Mouse (Mus musculus) intestine, embryonic 14.5 days (tissue): ENCODE data around the gene Fgf23. TPM values are rescaled to one million over a fixed set of nuclear protein-coding genes. Genes with fewer than 3 reads are reported as not detected.

Experiments
- ATAC-seq: fragments of 200-750 bp; cut with Nextera tagmentation; replicated peaks from 2 replicates; pipeline ENCODE4 v1.8.0; 2017; ENCODE audit warnings: low read depth, moderate number of reproducible peaks, moderate TSS enrichment, moderate library complexity; ENCODE audit not compliant: low FRiP score, low TSS enrichment
- DNase-seq: peaks from one replicate; pipeline ENCODE4 v3.0.0-alpha.2; 2018; ENCODE audit warnings: low spot score
- H3K27ac ChIP-seq: fragments of 300-500 bp; sonication (generic); 2 replicates; pipeline ENCODE4 v1.5.1; 2014; ENCODE audit warnings: low read depth, mild to moderate bottlenecking, control low read depth
- H3K27me3 ChIP-seq: fragments of 300-500 bp; sonication (generic); replicated peaks from 2 replicates; pipeline ENCODE4 v1.6.1; 2014; ENCODE audit warnings: low read length, control low read depth; ENCODE audit not compliant: control insufficient read depth, insufficient read depth
- H3K36me3 ChIP-seq: fragments of 300-500 bp; sonication (generic); 2 replicates; pipeline ENCODE4 v1.6.1; 2014; ENCODE audit warnings: low read length, control low read depth; ENCODE audit not compliant: control insufficient read depth, insufficient read depth
- H3K4me1 ChIP-seq: fragments of 300-500 bp; sonication (generic); replicated peaks from 2 replicates; pipeline ENCODE4 v1.6.1; 2014; ENCODE audit warnings: low read length, control low read depth, mixed read lengths; ENCODE audit not compliant: control insufficient read depth, insufficient read depth
- H3K4me2 ChIP-seq: fragments of 300-500 bp; sonication (generic); 2 replicates; pipeline ENCODE4 v1.6.1; 2014; ENCODE audit warnings: low read length
- H3K4me3 ChIP-seq: fragments of 300-500 bp; sonication (generic); 2 replicates; pipeline ENCODE4 v1.5.1; 2014; ENCODE audit warnings: low read depth, low read length, control low read depth, mixed read lengths
- H3K9ac ChIP-seq: fragments of 300-500 bp; sonication (generic); 2 replicates; pipeline ENCODE4 v1.6.1; 2014; ENCODE audit warnings: mild to moderate bottlenecking, low read length
- H3K9me3 ChIP-seq: fragments of 300-500 bp; sonication (generic); 2 replicates; pipeline ENCODE4 v1.6.1; 2016; ENCODE audit warnings: low read length, control low read depth; ENCODE audit not compliant: control insufficient read depth
- WGBS: fragments of 180-500 bp; shearing (Covaris S2); extraction: QIAGEN DNeasy Blood & Tissue Kit; methylation state at CpG from one replicate; pipeline ENCODE4 v1.1.7; 2014; 5-methylcytosine and 5-hydroxymethylcytosine counted together
- polyA plus RNA-seq: library from polyadenylated mRNA; unstranded; fragments of >200 nt; fragmentation: Nextera tagmentation; extraction: Ambion mirVana; gene quantifications from 2 replicates; pipeline ENCODE4 v1.2.1, GENCODE M21; 2014

Fgf23 gene
- polyA plus RNA-seq, 1 experiment from 2014 or later, result not detected

DNA sequence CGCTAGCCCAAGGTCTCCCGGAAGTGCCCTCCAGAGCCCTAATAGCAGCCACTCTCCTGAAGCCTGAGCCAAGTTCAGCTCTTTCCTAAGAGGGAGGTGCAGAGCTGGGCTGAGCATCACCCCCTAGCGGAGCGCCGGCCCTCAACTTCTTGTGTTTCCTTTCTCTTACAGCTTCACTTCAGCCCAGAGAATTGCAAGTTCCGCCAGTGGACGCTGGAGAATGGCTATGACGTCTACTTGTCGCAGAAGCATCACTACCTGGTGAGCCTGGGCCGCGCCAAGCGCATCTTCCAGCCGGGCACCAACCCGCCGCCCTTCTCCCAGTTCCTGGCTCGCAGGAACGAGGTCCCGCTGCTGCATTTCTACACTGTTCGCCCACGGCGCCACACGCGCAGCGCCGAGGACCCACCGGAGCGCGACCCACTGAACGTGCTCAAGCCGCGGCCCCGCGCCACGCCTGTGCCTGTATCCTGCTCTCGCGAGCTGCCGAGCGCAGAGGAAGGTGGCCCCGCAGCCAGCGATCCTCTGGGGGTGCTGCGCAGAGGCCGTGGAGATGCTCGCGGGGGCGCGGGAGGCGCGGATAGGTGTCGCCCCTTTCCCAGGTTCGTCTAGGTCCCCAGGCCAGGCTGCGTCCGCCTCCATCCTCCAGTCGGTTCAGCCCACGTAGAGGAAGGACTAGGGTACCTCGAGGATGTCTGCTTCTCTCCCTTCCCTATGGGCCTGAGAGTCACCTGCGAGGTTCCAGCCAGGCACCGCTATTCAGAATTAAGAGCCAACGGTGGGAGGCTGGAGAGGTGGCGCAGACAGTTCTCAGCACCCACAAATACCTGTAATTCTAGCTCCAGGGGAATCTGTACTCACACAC is 7.4 kb downstream of the Fgf23 start:
- ATAC-seq, result peak; percentile 76
- 3% methylated on average over 59 of the region's 59 CpGs for WGBS

DNA sequence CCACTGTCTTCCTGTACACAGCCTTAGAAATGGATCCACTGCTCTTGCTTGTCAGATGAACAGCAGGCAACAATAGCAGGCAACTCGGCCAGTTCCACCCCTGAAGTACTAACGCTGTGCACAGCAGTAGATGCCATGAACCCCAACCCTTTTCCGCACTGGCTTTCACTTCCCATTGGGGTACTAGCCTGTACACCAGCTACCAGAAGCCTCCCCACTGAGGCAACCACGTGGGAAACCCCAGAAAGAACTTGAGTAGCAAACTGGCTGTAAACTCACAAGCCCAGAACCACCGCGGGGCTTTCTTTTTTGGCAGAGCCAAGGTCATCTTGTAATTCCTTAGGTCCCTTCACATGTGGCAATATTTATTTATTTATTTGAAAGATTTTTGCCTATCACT is 9.1 kb downstream of the Fgf23 start:
- H3K27me3 ChIP-seq, result peaks cover 34% of the 10 kb centered on the region
- H3K27ac ChIP-seq, result no peak overlapping the region
- H3K9ac ChIP-seq, result no peak overlapping the region
- no peak overlapping the region for H3K4me3 ChIP-seq
- no peaks in the 10 kb centered on the region for H3K36me3 ChIP-seq
- no peaks in the 10 kb centered on the region for H3K9me3 ChIP-seq
- WGBS, result 75% methylated on average over 6 of the region's 6 CpGs
- H3K4me1 ChIP-seq, result no peaks in the 10 kb centered on the region
- ATAC-seq (no peak), DNase-seq (no peak)
- no peak overlapping the region for H3K4me2 ChIP-seq

More for the DNA sequence above, 7.4 kb downstream of the Fgf23 start:
- peak overlapping the region; percentile 50 for H3K4me3 ChIP-seq
- H3K36me3 ChIP-seq, result no peaks in the 10 kb centered on the region
- no peaks in the 10 kb centered on the region for H3K9me3 ChIP-seq
- H3K9ac ChIP-seq, result peak overlapping the region; percentile 38
- H3K4me2 ChIP-seq, result peak overlapping the region; percentile 78
- H3K27ac ChIP-seq, result no peak overlapping the region
- no peaks in the 10 kb centered on the region for H3K4me1 ChIP-seq
- peaks cover 37% of the 10 kb centered on the region for H3K27me3 ChIP-seq
- peak; percentile 78 for DNase-seq

DNA sequence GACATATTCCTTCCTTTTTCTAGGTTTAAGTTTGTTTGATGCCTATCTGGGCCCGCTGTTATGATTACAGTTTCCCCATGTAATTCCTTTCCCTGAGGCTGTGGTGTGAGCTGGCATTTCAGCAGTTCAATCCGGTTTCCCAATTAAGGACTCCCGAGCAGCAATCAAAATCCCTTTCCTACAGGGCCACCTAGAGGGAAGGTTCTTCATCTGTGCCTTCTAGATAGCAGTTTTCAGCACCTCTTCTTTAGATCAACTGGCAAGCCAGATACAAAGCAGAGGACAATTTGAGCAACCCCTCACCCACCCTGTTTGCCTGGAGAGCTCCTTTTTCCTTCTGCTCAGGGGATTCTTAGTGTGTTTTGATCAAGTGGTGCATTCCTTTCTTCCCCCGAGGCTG is 14.0 kb downstream of the Fgf23 start:
- no peak overlapping the region for H3K27ac ChIP-seq
- no peaks in the 10 kb centered on the region for H3K4me1 ChIP-seq
- no peak overlapping the region for H3K4me3 ChIP-seq
- no peak for DNase-seq
- H3K4me2 ChIP-seq, result no peak overlapping the region
- peaks cover 5% of the 10 kb centered on the region; the same call in 1 of the 2 replicates for H3K27me3 ChIP-seq
- 61% methylated on average over 4 of the region's 4 CpGs for WGBS
- no peak for ATAC-seq
- no peaks in the 10 kb centered on the region for H3K9me3 ChIP-seq
- H3K36me3 ChIP-seq, result peaks cover 6% of the 10 kb centered on the region; the same call in 1 of the 2 replicates
- no peak overlapping the region for H3K9ac ChIP-seq

DNA sequence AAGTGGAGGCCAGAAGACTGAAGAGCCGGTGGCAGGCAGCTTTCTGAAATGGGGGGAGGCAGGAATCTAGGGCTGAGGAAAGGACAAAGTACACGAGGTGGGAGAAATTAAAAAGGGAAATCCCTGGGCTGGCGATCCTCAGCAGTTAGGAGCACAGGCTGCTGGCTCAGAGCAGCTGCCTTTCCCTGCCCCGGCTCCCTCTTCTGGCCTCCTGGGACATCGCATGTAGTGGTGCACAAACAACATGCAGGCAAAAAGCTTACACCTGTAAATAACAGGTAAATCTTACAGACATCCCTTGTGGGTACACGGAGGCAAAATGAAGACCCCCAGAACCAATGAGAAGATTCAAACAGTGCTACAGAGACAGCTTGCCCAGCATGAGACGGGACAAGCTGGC is 21.9 kb downstream of the Fgf23 start:
- no peak for ATAC-seq
- Histone ChIP-seq H3K27ac (no peak overlapping the region), H3K27me3 (no peaks in the 10 kb centered on the region), H3K4me1 (no peaks in the 10 kb centered on the region), H3K9ac (no peak overlapping the region), H3K4me2 (no peak overlapping the region), H3K4me3 (no peak overlapping the region), H3K9me3 (no peaks in the 10 kb centered on the region), H3K36me3 (peaks cover 10% of the 10 kb centered on the region; the same call in 1 of the 2 replicates)
- 64% methylated on average over 7 of the region's 7 CpGs for WGBS
- no peak for DNase-seq

DNA sequence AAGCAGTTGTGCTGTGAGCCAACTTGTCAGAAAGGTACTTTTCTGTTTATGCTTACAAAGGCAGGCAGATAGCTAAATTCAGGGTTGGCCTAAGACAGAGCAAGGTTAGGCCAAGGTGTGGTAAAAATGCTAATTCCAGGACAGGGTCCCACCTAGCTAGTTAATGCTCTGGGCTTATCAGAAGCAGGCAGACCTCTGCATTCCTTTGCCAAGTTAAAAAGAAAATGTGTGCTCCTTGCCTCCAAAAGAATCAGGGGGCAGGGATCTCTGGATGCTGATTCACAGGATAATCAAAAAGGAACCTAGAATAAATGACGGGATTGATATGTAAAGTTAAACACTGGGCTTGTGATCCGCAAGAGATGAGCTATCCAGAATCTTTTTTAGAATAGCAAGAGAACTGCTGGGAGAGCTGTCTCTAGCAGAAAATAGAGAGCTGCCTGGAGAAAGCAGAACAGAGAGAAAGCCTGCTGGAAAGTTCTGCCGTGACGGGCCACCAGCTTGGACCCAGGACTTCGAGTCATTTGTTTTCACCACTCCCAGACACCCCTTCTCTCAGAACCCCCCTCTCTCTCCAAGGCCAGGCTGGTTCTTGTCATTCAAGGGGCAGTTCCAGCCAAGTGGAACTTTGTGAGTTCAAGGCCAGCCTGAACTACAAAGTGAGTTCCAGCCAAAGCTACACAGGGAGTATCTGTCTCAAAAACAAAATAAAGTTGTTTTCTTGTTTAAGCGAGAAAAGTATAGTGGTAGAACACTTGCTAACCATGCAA is 31.0 kb downstream of the Fgf23 start:
- Histone ChIP-seq H3K36me3 (peaks cover 6% of the 10 kb centered on the region; the same call in 1 of the 2 replicates), H3K4me1 (0 out of 2 replicates have a peak, but pooled peaks cover 4% of the 10 kb centered on the region), H3K9me3 (no peaks in the 10 kb centered on the region), H3K27me3 (no peaks in the 10 kb centered on the region), H3K27ac (no peak overlapping the region), H3K4me3 (no peak overlapping the region), H3K4me2 (no peak overlapping the region), H3K9ac (no peak overlapping the region)
- 93% methylated on average over 6 of the region's 6 CpGs for WGBS
- ATAC-seq (no peak), DNase-seq (no peak)

DNA sequence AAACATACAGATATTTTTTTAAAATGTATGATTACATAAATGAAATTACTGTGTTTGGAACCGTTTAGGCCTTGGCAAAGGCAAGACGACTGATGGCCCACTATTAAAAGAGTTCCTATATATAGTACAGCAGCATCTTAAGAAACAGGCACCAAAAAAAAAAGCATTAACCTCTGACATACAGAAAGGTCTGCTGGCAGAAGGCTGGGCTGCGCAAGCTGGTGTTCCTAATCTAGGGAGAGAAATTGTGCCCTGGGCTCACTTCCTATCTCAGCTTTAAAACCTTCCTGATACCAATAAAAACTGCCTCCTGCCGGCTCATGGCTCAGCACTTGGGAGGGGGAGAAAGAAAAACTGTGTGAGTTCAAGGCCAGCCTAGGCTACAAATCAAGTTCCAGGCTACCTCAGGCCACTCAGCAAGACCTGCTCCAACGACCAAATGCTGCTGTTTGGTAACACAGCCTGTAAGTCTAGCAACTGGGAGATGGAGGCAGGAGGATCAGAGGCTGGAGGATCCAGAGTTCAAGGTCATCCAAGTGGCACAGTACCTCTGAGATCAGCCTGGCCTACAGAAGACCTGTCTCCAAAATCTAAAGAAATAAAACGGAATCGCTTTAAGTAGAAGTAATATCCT is 31.8 kb downstream of the Fgf23 start:
- H3K36me3 ChIP-seq, result peaks cover 6% of the 10 kb centered on the region; the same call in 1 of the 2 replicates
- H3K4me2 ChIP-seq, result no peak overlapping the region
- no peaks in the 10 kb centered on the region for H3K9me3 ChIP-seq
- no peak overlapping the region for H3K27ac ChIP-seq
- DNase-seq (no peak), ATAC-seq (no peak)
- no peaks in the 10 kb centered on the region for H3K27me3 ChIP-seq
- H3K9ac ChIP-seq, result no peak overlapping the region
- 78% methylated on average over 7 of the region's 7 CpGs for WGBS
- H3K4me3 ChIP-seq, result no peak overlapping the region
- 0 out of 2 replicates have a peak, but pooled peaks cover 4% of the 10 kb centered on the region for H3K4me1 ChIP-seq

DNA sequence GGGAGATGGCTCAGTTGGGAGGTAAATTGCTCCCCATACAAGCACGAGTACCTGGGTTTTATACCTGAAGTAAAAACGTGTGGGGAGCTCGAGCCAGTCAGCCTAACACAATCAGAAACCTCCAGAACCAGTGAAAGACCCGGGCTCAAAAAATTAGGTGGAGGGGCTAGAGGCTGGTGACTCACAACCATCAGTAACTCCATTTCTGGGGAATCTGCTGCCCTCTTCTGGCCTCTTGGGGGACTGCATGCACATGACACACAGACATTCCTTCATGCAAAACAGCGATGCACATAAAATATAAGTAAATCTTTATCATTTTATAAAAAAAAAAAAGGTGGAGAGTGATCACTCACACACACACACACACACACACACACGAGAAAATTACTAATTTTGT is 32.4 kb downstream of the Fgf23 start:
- 67% methylated on average over 6 of the region's 6 CpGs for WGBS
- no peak for DNase-seq
- H3K9ac ChIP-seq, result no peak overlapping the region
- no peak for ATAC-seq
- H3K4me1 ChIP-seq, result 0 out of 2 replicates have a peak, but pooled peaks cover 4% of the 10 kb centered on the region
- no peaks in the 10 kb centered on the region for H3K9me3 ChIP-seq
- H3K27ac ChIP-seq, result no peak overlapping the region
- H3K27me3 ChIP-seq, result no peaks in the 10 kb centered on the region
- H3K4me3 ChIP-seq, result no peak overlapping the region
- H3K4me2 ChIP-seq, result no peak overlapping the region
- peaks cover 6% of the 10 kb centered on the region; the same call in 1 of the 2 replicates for H3K36me3 ChIP-seq

DNA sequence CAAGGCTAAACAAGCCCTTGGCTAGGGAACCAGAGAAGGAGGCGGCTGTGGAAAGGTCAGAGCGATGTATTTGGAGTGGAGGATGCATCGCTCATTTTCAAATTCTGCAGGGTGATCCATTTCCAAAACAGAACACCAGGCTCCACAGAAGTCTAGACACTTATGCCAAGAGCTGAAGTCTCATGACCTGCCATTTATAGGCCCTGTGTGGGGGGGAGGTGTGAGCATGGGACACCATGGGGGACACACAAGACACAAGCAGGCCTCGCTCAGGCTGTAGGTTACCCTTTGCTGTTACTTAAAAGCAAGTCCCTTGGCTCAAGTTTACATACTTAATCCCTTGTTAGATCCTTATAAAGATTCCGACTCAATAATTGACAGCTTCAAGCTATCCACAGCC is 33.5 kb downstream of the Fgf23 start:
- DNase-seq, result no peak
- Histone ChIP-seq H3K4me2 (no peak overlapping the region), H3K27ac (no peak overlapping the region), H3K36me3 (peaks cover under 1% of the 10 kb centered on the region; the same call in 1 of the 2 replicates), H3K9me3 (no peaks in the 10 kb centered on the region), H3K4me3 (no peak overlapping the region), H3K27me3 (no peaks in the 10 kb centered on the region), H3K4me1 (0 out of 2 replicates have a peak, but pooled peaks cover 4% of the 10 kb centered on the region), H3K9ac (no peak overlapping the region)
- 66% methylated on average over 5 of the region's 5 CpGs for WGBS
- no peak for ATAC-seq
